Mouse (Mus musculus) megakaryocyte, embryonic 14.5 days (primary cell): ENCODE results near the gene Eml6.

Experiments used
- FLI1 ChIP-seq: IDR thresholded peaks from 2 replicates; pipeline ENCODE4 v1.6.1; 2012; ENCODE audit warnings: low read length, inconsistent platforms, mixed read lengths
- GATA1 ChIP-seq: IDR thresholded peaks from 3 replicates; pipeline ENCODE4 v1.6.1; 2012; ENCODE audit warnings: mixed read lengths, low read length, inconsistent platforms, borderline replicate concordance

GRCm38 (mm10) chr11:29724213-29724612 lies 301.6 kb downstream of the Eml6 start:
- TF ChIP-seq GATA1 (no peak), FLI1 (no peak)
